Mouse (Mus musculus): ENCODE data around the gene Gm21969. TPM values are rescaled to one million over a fixed set of nuclear protein-coding genes. Genes with fewer than 3 reads are reported as not detected.
A peak's percentile ranks its signal among the peaks of the same experiment; 100 is the strongest.

Gm21969 gene
- polyA plus RNA-seq, 1 experiment from 2014 or later, result not detected

- peak overlapping the region; percentile 92 for H3K4me3 ChIP-seq (ENCODE audit: low read depth, low read length)
- WGBS, result 8% methylated on average over 14 of the region's 14 CpGs
- peak overlapping the region; percentile 69 for H3K4me2 ChIP-seq (ENCODE audit: low read length)
- H3K36me3 ChIP-seq (ENCODE audit: control insufficient read depth, insufficient read depth, low read length), result no peaks in the 10 kb centered on the region
- peak overlapping the region; percentile 91 for H3K9ac ChIP-seq (ENCODE audit: low read depth, low read length)
- peaks cover 33% of the 10 kb centered on the region for H3K4me1 ChIP-seq (ENCODE audit: control insufficient read depth, insufficient read depth, low read length)
- H3K27me3 ChIP-seq (ENCODE audit: control insufficient read depth, insufficient read depth, low read depth, low read length), result no peaks in the 10 kb centered on the region
- ATAC-seq, result no peak
- peak overlapping the region; percentile 89 for H3K27ac ChIP-seq (ENCODE audit: low read length)
- H3K9me3 ChIP-seq (replicated peaks; ENCODE audit: control insufficient read depth, low read length, poor library complexity, severe bottlenecking), result no peaks in the 10 kb centered on the region
Observed at GRCm38 (mm10) chr4:139575673-139576003, 27.3 kb upstream of the Gm21969 start.

GRCm38 (mm10) chr4:139576251-139576880 is 26.6 kb upstream of the Gm21969 start:
- Histone ChIP-seq H3K27me3 (ENCODE audit: control insufficient read depth, insufficient read depth, low read depth, low read length) (no peaks in the 10 kb centered on the region), H3K27ac (ENCODE audit: low read length) (no peak overlapping the region), H3K4me1 (ENCODE audit: control insufficient read depth, insufficient read depth, low read length) (peaks cover 40% of the 10 kb centered on the region), H3K36me3 (ENCODE audit: control insufficient read depth, insufficient read depth, low read length) (no peaks in the 10 kb centered on the region), H3K9me3 (replicated peaks; ENCODE audit: control insufficient read depth, low read length, poor library complexity, severe bottlenecking) (no peaks in the 10 kb centered on the region), H3K4me3 (ENCODE audit: low read depth, low read length) (peak overlapping the region; percentile 92), H3K4me2 (ENCODE audit: low read length) (peak overlapping the region; percentile 69), H3K9ac (ENCODE audit: low read depth, low read length) (peak overlapping the region; percentile 91)
- WGBS, result 46% methylated on average over 14 of the region's 14 CpGs
- no peak for ATAC-seq

- Histone ChIP-seq H3K4me3 (ENCODE audit: low read depth, low read length) (peak overlapping the region; percentile 92), H3K9ac (ENCODE audit: low read depth, low read length) (peak overlapping the region; percentile 91)
- WGBS, result 89% methylated on average over 7 of the region's 7 CpGs
Observed at GRCm38 (mm10) chr4:139577006-139577405, 26.0 kb upstream of the Gm21969 start.

GRCm38 (mm10) chr4:139578389-139578788 is 24.6 kb upstream of the Gm21969 start:
- no peak overlapping the region for H3K9ac ChIP-seq (ENCODE audit: low read depth, low read length)
- H3K4me3 ChIP-seq (ENCODE audit: low read depth, low read length), result no peak overlapping the region

More at GRCm38 (mm10) chr4:139577006-139577405, 26.0 kb upstream of the Gm21969 start:
- no peaks in the 10 kb centered on the region for H3K27me3 ChIP-seq (ENCODE audit: control insufficient read depth, insufficient read depth, low read depth, low read length)
- peak overlapping the region; percentile 69 for H3K4me2 ChIP-seq (ENCODE audit: low read length)
- H3K9me3 ChIP-seq (replicated peaks; ENCODE audit: control insufficient read depth, low read length, poor library complexity, severe bottlenecking), result no peaks in the 10 kb centered on the region
- no peaks in the 10 kb centered on the region for H3K36me3 ChIP-seq (ENCODE audit: control insufficient read depth, insufficient read depth, low read length)
- no peak for ATAC-seq
- H3K4me1 ChIP-seq (ENCODE audit: control insufficient read depth, insufficient read depth, low read length), result peaks cover 42% of the 10 kb centered on the region
- no peak overlapping the region for H3K27ac ChIP-seq (ENCODE audit: low read length)

GRCm38 (mm10) chr4:139579003-139579402 is 24.0 kb upstream of the Gm21969 start:
- ATAC-seq, result no peak
- H3K4me2 ChIP-seq (ENCODE audit: low read length), result no peak overlapping the region
- no peaks in the 10 kb centered on the region for H3K27me3 ChIP-seq (ENCODE audit: control insufficient read depth, insufficient read depth, low read depth, low read length)
- no peaks in the 10 kb centered on the region for H3K9me3 ChIP-seq (replicated peaks; ENCODE audit: control insufficient read depth, low read length, poor library complexity, severe bottlenecking)
- H3K36me3 ChIP-seq (ENCODE audit: control insufficient read depth, insufficient read depth, low read length), result no peaks in the 10 kb centered on the region
- H3K4me1 ChIP-seq (ENCODE audit: control insufficient read depth, insufficient read depth, low read length), result peaks cover 40% of the 10 kb centered on the region
- H3K4me3 ChIP-seq (ENCODE audit: low read depth, low read length), result no peak overlapping the region
- no peak overlapping the region for H3K9ac ChIP-seq (ENCODE audit: low read depth, low read length)
- H3K27ac ChIP-seq (ENCODE audit: low read length), result no peak overlapping the region
- 67% methylated on average over 10 of the region's 10 CpGs for WGBS

More at GRCm38 (mm10) chr4:139578389-139578788, 24.6 kb upstream of the Gm21969 start:
- Histone ChIP-seq H3K9me3 (replicated peaks; ENCODE audit: control insufficient read depth, low read length, poor library complexity, severe bottlenecking) (no peaks in the 10 kb centered on the region), H3K4me1 (ENCODE audit: control insufficient read depth, insufficient read depth, low read length) (peaks cover 42% of the 10 kb centered on the region), H3K27ac (ENCODE audit: low read length) (no peak overlapping the region), H3K27me3 (ENCODE audit: control insufficient read depth, insufficient read depth, low read depth, low read length) (no peaks in the 10 kb centered on the region), H3K4me2 (ENCODE audit: low read length) (no peak overlapping the region), H3K36me3 (ENCODE audit: control insufficient read depth, insufficient read depth, low read length) (no peaks in the 10 kb centered on the region)
- WGBS, result 89% methylated on average over 8 of the region's 8 CpGs
- no peak for ATAC-seq

- Histone ChIP-seq H3K4me2 (ENCODE audit: low read length) (no peak overlapping the region), H3K9ac (ENCODE audit: low read depth, low read length) (no peak overlapping the region), H3K4me3 (ENCODE audit: low read depth, low read length) (no peak overlapping the region), H3K36me3 (ENCODE audit: control insufficient read depth, insufficient read depth, low read length) (no peaks in the 10 kb centered on the region), H3K27me3 (ENCODE audit: control insufficient read depth, insufficient read depth, low read depth, low read length) (no peaks in the 10 kb centered on the region), H3K9me3 (replicated peaks; ENCODE audit: control insufficient read depth, low read length, poor library complexity, severe bottlenecking) (no peaks in the 10 kb centered on the region), H3K27ac (ENCODE audit: low read length) (no peak overlapping the region), H3K4me1 (ENCODE audit: control insufficient read depth, insufficient read depth, low read length) (peaks cover 40% of the 10 kb centered on the region)
- WGBS, result 61% methylated on average over 6 of the region's 6 CpGs
- no peak for ATAC-seq
Observed at GRCm38 (mm10) chr4:139579466-139579865, 23.5 kb upstream of the Gm21969 start.

- Histone ChIP-seq H3K27ac (ENCODE audit: low read length) (peak overlapping the region; percentile 44), H3K27me3 (ENCODE audit: control insufficient read depth, insufficient read depth, low read depth, low read length) (no peaks in the 10 kb centered on the region), H3K4me2 (ENCODE audit: low read length) (peak overlapping the region; percentile 50), H3K4me3 (ENCODE audit: low read depth, low read length) (no peak overlapping the region; the same call in 1 of the 2 replicates), H3K4me1 (ENCODE audit: control insufficient read depth, insufficient read depth, low read length) (peaks cover 38% of the 10 kb centered on the region), H3K9me3 (replicated peaks; ENCODE audit: control insufficient read depth, low read length, poor library complexity, severe bottlenecking) (no peaks in the 10 kb centered on the region), H3K9ac (ENCODE audit: low read depth, low read length) (peak overlapping the region; percentile 62), H3K36me3 (ENCODE audit: control insufficient read depth, insufficient read depth, low read length) (no peaks in the 10 kb centered on the region)
- 6% methylated on average over 15 of the region's 15 CpGs for WGBS
- no peak for ATAC-seq
Observed at GRCm38 (mm10) chr4:139580663-139581336, 22.2 kb upstream of the Gm21969 start.

- peak overlapping the region; percentile 62 for H3K9ac ChIP-seq (ENCODE audit: low read depth, low read length)
- peak overlapping the region; percentile 50 for H3K4me2 ChIP-seq (ENCODE audit: low read length)
- H3K4me3 ChIP-seq (ENCODE audit: low read depth, low read length), result no peak overlapping the region
- 61% methylated on average over 6 of the region's 6 CpGs for WGBS
- H3K27ac ChIP-seq (ENCODE audit: low read length), result peak overlapping the region; percentile 44
- no peaks in the 10 kb centered on the region for H3K36me3 ChIP-seq (ENCODE audit: control insufficient read depth, insufficient read depth, low read length)
- no peaks in the 10 kb centered on the region for H3K9me3 ChIP-seq (replicated peaks; ENCODE audit: control insufficient read depth, low read length, poor library complexity, severe bottlenecking)
- ATAC-seq, result no peak
- no peaks in the 10 kb centered on the region for H3K27me3 ChIP-seq (ENCODE audit: control insufficient read depth, insufficient read depth, low read depth, low read length)
- H3K4me1 ChIP-seq (ENCODE audit: control insufficient read depth, insufficient read depth, low read length), result peaks cover 31% of the 10 kb centered on the region
Observed at GRCm38 (mm10) chr4:139581427-139582051, 21.4 kb upstream of the Gm21969 start.

GRCm38 (mm10) chr4:139582346-139582745 is 20.6 kb upstream of the Gm21969 start:
- no peak overlapping the region for H3K4me2 ChIP-seq (ENCODE audit: low read length)
- no peak overlapping the region for H3K4me3 ChIP-seq (ENCODE audit: low read depth, low read length)
- no peaks in the 10 kb centered on the region for H3K9me3 ChIP-seq (replicated peaks; ENCODE audit: control insufficient read depth, low read length, poor library complexity, severe bottlenecking)
- H3K36me3 ChIP-seq (ENCODE audit: control insufficient read depth, insufficient read depth, low read length), result no peaks in the 10 kb centered on the region
- WGBS, result 80% methylated on average over 6 of the region's 6 CpGs
- H3K9ac ChIP-seq (ENCODE audit: low read depth, low read length), result no peak overlapping the region
- H3K4me1 ChIP-seq (ENCODE audit: control insufficient read depth, insufficient read depth, low read length), result peaks cover 24% of the 10 kb centered on the region
- H3K27ac ChIP-seq (ENCODE audit: low read length), result no peak overlapping the region
- ATAC-seq, result no peak
- H3K27me3 ChIP-seq (ENCODE audit: control insufficient read depth, insufficient read depth, low read depth, low read length), result no peaks in the 10 kb centered on the region

All from midbrain, embryonic 16.5 days (tissue).